Mouse (Mus musculus) intestine, embryonic 14.5 days (tissue): Measurements from ENCODE around the gene Agap3. TPM values are rescaled to one million over a fixed set of nuclear protein-coding genes. Genes with fewer than 3 reads are reported as not detected.

Experiments used
- ATAC-seq: fragments of 200-750 bp; cut with Nextera tagmentation; replicated peaks from 2 replicates; pipeline ENCODE4 v1.8.0; 2017; ENCODE audit warnings: low read depth, moderate number of reproducible peaks, moderate TSS enrichment, moderate library complexity; ENCODE audit not compliant: low FRiP score, low TSS enrichment
- DNase-seq: peaks from one replicate; pipeline ENCODE4 v3.0.0-alpha.2; 2018; ENCODE audit warnings: low spot score
- H3K27ac ChIP-seq: fragments of 300-500 bp; sonication (generic); 2 replicates; pipeline ENCODE4 v1.5.1; 2014; ENCODE audit warnings: low read depth, mild to moderate bottlenecking, control low read depth
- H3K27me3 ChIP-seq: fragments of 300-500 bp; sonication (generic); replicated peaks from 2 replicates; pipeline ENCODE4 v1.6.1; 2014; ENCODE audit warnings: low read length, control low read depth; ENCODE audit not compliant: control insufficient read depth, insufficient read depth
- H3K36me3 ChIP-seq: fragments of 300-500 bp; sonication (generic); 2 replicates; pipeline ENCODE4 v1.6.1; 2014; ENCODE audit warnings: low read length, control low read depth; ENCODE audit not compliant: control insufficient read depth, insufficient read depth
- H3K4me1 ChIP-seq: fragments of 300-500 bp; sonication (generic); replicated peaks from 2 replicates; pipeline ENCODE4 v1.6.1; 2014; ENCODE audit warnings: low read length, control low read depth, mixed read lengths; ENCODE audit not compliant: control insufficient read depth, insufficient read depth
- H3K4me2 ChIP-seq: fragments of 300-500 bp; sonication (generic); 2 replicates; pipeline ENCODE4 v1.6.1; 2014; ENCODE audit warnings: low read length
- H3K4me3 ChIP-seq: fragments of 300-500 bp; sonication (generic); 2 replicates; pipeline ENCODE4 v1.5.1; 2014; ENCODE audit warnings: low read depth, low read length, control low read depth, mixed read lengths
- H3K9ac ChIP-seq: fragments of 300-500 bp; sonication (generic); 2 replicates; pipeline ENCODE4 v1.6.1; 2014; ENCODE audit warnings: mild to moderate bottlenecking, low read length
- H3K9me3 ChIP-seq: fragments of 300-500 bp; sonication (generic); 2 replicates; pipeline ENCODE4 v1.6.1; 2016; ENCODE audit warnings: low read length, control low read depth; ENCODE audit not compliant: control insufficient read depth
- WGBS: fragments of 180-500 bp; shearing (Covaris S2); extraction: QIAGEN DNeasy Blood & Tissue Kit; methylation state at CpG from one replicate; pipeline ENCODE4 v1.1.7; 2014; 5-methylcytosine and 5-hydroxymethylcytosine counted together
- polyA plus RNA-seq: library from polyadenylated mRNA; unstranded; fragments of >200 nt; fragmentation: Nextera tagmentation; extraction: Ambion mirVana; gene quantifications from 2 replicates; pipeline ENCODE4 v1.2.1, GENCODE M21; 2014

Agap3 gene
- polyA plus RNA-seq, 1 experiment from 2014 or later, result 22.0 TPM

GRCm38 (mm10) chr5:24426037-24426432 lies 25.9 kb upstream of the Agap3 start:
- H3K4me1 ChIP-seq, result peaks cover 38% of the 10 kb centered on the region

GRCm38 (mm10) chr5:24426556-24427284 lies 25.3 kb upstream of the Agap3 start:
- Histone ChIP-seq H3K27me3 (no peaks in the 10 kb centered on the region), H3K36me3 (peaks cover 29% of the 10 kb centered on the region), H3K27ac (no peak overlapping the region), H3K4me2 (peak overlapping the region; percentile 88), H3K4me3 (peak overlapping the region; percentile 70), H3K4me1 (peaks cover 38% of the 10 kb centered on the region), H3K9me3 (no peaks in the 10 kb centered on the region), H3K9ac (0 out of 2 replicates have a peak overlapping the region, but pooled peaks have one; percentile 58)
- 13% methylated on average over 9 of the region's 9 CpGs for WGBS
- ATAC-seq, result no peak
- no peak for DNase-seq

More at GRCm38 (mm10) chr5:24426037-24426432, 25.9 kb upstream of the Agap3 start:
- 2% methylated on average over 10 of the region's 10 CpGs for WGBS
- Histone ChIP-seq H3K4me3 (peak overlapping the region; percentile 70), H3K36me3 (peaks cover 24% of the 10 kb centered on the region), H3K27me3 (no peaks in the 10 kb centered on the region), H3K4me2 (peak overlapping the region; percentile 88), H3K9me3 (no peaks in the 10 kb centered on the region), H3K9ac (peak overlapping the region; percentile 58), H3K27ac (no peak overlapping the region)
- peak; percentile 62 for DNase-seq
- no peak for ATAC-seq

- H3K4me2 ChIP-seq, result peak overlapping the region; percentile 88
- peaks cover 32% of the 10 kb centered on the region for H3K36me3 ChIP-seq
- WGBS, result 29% methylated on average over 12 of the region's 12 CpGs
- H3K27ac ChIP-seq, result no peak overlapping the region
- H3K9ac ChIP-seq, result no peak overlapping the region
- peaks cover 37% of the 10 kb centered on the region for H3K4me1 ChIP-seq
- DNase-seq, result no peak
- ATAC-seq, result no peak
- no peaks in the 10 kb centered on the region for H3K27me3 ChIP-seq
- H3K9me3 ChIP-seq, result no peaks in the 10 kb centered on the region
- H3K4me3 ChIP-seq, result peak overlapping the region; percentile 18
Measured at GRCm38 (mm10) chr5:24427285-24427633, 24.7 kb upstream of the Agap3 start.

GRCm38 (mm10) chr5:24427981-24428402 lies 24.0 kb upstream of the Agap3 start:
- peaks cover 39% of the 10 kb centered on the region for H3K36me3 ChIP-seq
- H3K9ac ChIP-seq, result no peak overlapping the region
- peaks cover 29% of the 10 kb centered on the region for H3K4me1 ChIP-seq
- H3K4me3 ChIP-seq, result peak overlapping the region; percentile 22
- H3K4me2 ChIP-seq, result peak overlapping the region; percentile 88
- ATAC-seq (peak; percentile 45), DNase-seq (peak; percentile 72)
- no peaks in the 10 kb centered on the region for H3K27me3 ChIP-seq
- peak overlapping the region; percentile 44; the same call in 1 of the 2 replicates for H3K27ac ChIP-seq
- H3K9me3 ChIP-seq, result no peaks in the 10 kb centered on the region
- whole genome bisulfite sequencing, result 10% methylated on average over 15 of the region's 15 CpGs

GRCm38 (mm10) chr5:24428596-24428995 lies 23.4 kb upstream of the Agap3 start:
- 15% methylated on average over 9 of the region's 9 CpGs for WGBS
- H3K4me1 ChIP-seq, result peaks cover 29% of the 10 kb centered on the region
- no peaks in the 10 kb centered on the region for H3K9me3 ChIP-seq
- H3K36me3 ChIP-seq, result peaks cover 45% of the 10 kb centered on the region
- H3K27me3 ChIP-seq, result no peaks in the 10 kb centered on the region
- H3K27ac ChIP-seq, result peak overlapping the region; percentile 44
- peak overlapping the region; percentile 29 for H3K4me2 ChIP-seq
- H3K4me3 ChIP-seq, result peak overlapping the region; percentile 22
- ATAC-seq, result no peak
- no peak overlapping the region for H3K9ac ChIP-seq
- peak; percentile 64 for DNase-seq

- Histone ChIP-seq H3K9me3 (no peaks in the 10 kb centered on the region), H3K27ac (no peak overlapping the region), H3K4me2 (no peak overlapping the region), H3K27me3 (no peaks in the 10 kb centered on the region), H3K4me1 (no peaks in the 10 kb centered on the region), H3K36me3 (peaks cover 97% of the 10 kb centered on the region), H3K9ac (no peak overlapping the region), H3K4me3 (no peak overlapping the region)
- DNase-seq, result no peak
- ATAC-seq, result no peak
- WGBS, result 90% methylated on average over 8 of the region's 8 CpGs
Measured at GRCm38 (mm10) chr5:24433993-24434392, 18.0 kb upstream of the Agap3 start.

- ATAC-seq (no peak), DNase-seq (no peak)
- no peak overlapping the region for H3K9ac ChIP-seq
- peaks cover 16% of the 10 kb centered on the region for H3K4me1 ChIP-seq
- no peak overlapping the region for H3K4me2 ChIP-seq
- peaks cover 74% of the 10 kb centered on the region for H3K36me3 ChIP-seq
- no peak overlapping the region for H3K27ac ChIP-seq
- no peak overlapping the region for H3K4me3 ChIP-seq
- WGBS, result 95% methylated on average over 8 of the region's 8 CpGs
- no peaks in the 10 kb centered on the region for H3K27me3 ChIP-seq
- H3K9me3 ChIP-seq, result no peaks in the 10 kb centered on the region
Measured at GRCm38 (mm10) chr5:24441187-24441586, 10.8 kb upstream of the Agap3 start.

GRCm38 (mm10) chr5:24442029-24442428 lies 9.9 kb upstream of the Agap3 start:
- WGBS, result 84% methylated on average over 9 of the region's 9 CpGs
- Histone ChIP-seq H3K4me1 (peaks cover 16% of the 10 kb centered on the region), H3K27ac (no peak overlapping the region), H3K9ac (no peak overlapping the region), H3K4me3 (no peak overlapping the region), H3K27me3 (no peaks in the 10 kb centered on the region), H3K36me3 (peaks cover 66% of the 10 kb centered on the region), H3K4me2 (no peak overlapping the region), H3K9me3 (no peaks in the 10 kb centered on the region)
- ATAC-seq, result no peak
- DNase-seq, result no peak

GRCm38 (mm10) chr5:24443204-24443603 lies 8.8 kb upstream of the Agap3 start:
- no peak overlapping the region for H3K4me2 ChIP-seq
- H3K27me3 ChIP-seq, result no peaks in the 10 kb centered on the region
- H3K9ac ChIP-seq, result no peak overlapping the region
- H3K4me1 ChIP-seq, result peaks cover 19% of the 10 kb centered on the region
- no peaks in the 10 kb centered on the region for H3K9me3 ChIP-seq
- H3K4me3 ChIP-seq, result no peak overlapping the region
- ATAC-seq (no peak), DNase-seq (no peak)
- no peak overlapping the region for H3K27ac ChIP-seq
- 90% methylated on average over 7 of the region's 7 CpGs for WGBS
- peaks cover 56% of the 10 kb centered on the region for H3K36me3 ChIP-seq
